Mouse (Mus musculus) liver, adult (tissue): ENCODE data around the gene Pdcd10.

ENCODE experiments used
- GATA4 ChIP-seq: IDR thresholded peaks from 2 replicates; pipeline ENCODE4 v1.6.1; 2014; ENCODE audit warnings: mild to moderate bottlenecking, low read length; ENCODE audit not compliant: insufficient replicate concordance

Gene Pdcd10

GRCm38 (mm10) chr3:75517631-75518250 is 38.9 kb downstream of the Pdcd10 start:
- no peak for TF ChIP-seq GATA4

GRCm38 (mm10) chr3:75498961-75499960 is 57.4 kb downstream of the Pdcd10 start:
- TF ChIP-seq GATA4 = no peak

GRCm38 (mm10) chr3:75492913-75493312 is 63.7 kb downstream of the Pdcd10 start:
- no peak for TF ChIP-seq GATA4

- no peak for TF ChIP-seq GATA4
Measured at GRCm38 (mm10) chr3:75482056-75482455, 74.6 kb downstream of the Pdcd10 start, which contains the start of gene Wdr49. TSS of gene Wdr49 (minus strand) at chr3:75482156.

- TF ChIP-seq GATA4 = no peak
Measured at GRCm38 (mm10) chr3:75475106-75475505, 81.5 kb downstream of the Pdcd10 start.

GRCm38 (mm10) chr3:75474657-75475056 is 82.0 kb downstream of the Pdcd10 start:
- TF ChIP-seq GATA4 = no peak

DNA sequence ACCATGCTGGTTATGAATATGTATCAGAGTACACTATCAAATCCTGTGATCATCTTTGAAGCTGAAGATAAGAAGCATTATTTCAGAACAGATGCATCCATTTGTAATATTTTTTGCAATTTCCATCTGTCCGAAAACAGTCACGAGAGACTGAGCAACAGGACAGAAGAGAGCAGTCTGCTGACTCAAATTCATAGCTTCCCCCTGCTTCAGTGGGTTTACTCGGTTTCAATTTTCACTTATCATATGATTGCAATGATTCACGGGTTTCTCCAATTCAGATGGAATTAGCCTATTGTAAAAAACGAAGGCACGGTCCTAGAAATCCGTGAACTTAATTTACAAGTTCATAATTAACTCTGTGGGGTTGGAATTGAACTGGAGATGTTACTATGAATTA is 88.5 kb downstream of the Pdcd10 start:
- TF ChIP-seq GATA4 = no peak
